Mouse (Mus musculus): ENCODE results near the gene Abca3. TPM values are rescaled to one million over a fixed set of nuclear protein-coding genes. Genes with fewer than 3 reads are reported as not detected.
"Not testable (repeated sequence)": the region's sequence is repeated elsewhere in the genome, so short reads cannot be mapped to it uniquely, and the experiment has no call there.

Gene Abca3
- total and polyA plus RNA-seq, 2 experiments from 2014 or later = 4.4 to 14.8 TPM

- 91% methylated on average over 6 of the region's 6 CpGs for WGBS
- peaks cover 18% of the 10 kb centered on the region for H3K4me1 ChIP-seq (ENCODE audit: control insufficient read depth, insufficient read depth)
- no peak overlapping the region for H3K4me3 ChIP-seq (ENCODE audit: low read depth, low read length)
- H3K9ac ChIP-seq (replicated peaks; ENCODE audit: low read depth, low read length) = no peak overlapping the region
- no peak for DNase-seq (ENCODE audit: low spot score)
- no peaks in the 10 kb centered on the region for H3K27me3 ChIP-seq (ENCODE audit: control insufficient read depth, insufficient read depth, low read length)
- H3K4me2 ChIP-seq (ENCODE audit: low read depth, low read length) = no peak overlapping the region
- H3K9me3 ChIP-seq (replicated peaks; ENCODE audit: control insufficient read depth, low read length) = no peaks in the 10 kb centered on the region
- no peak overlapping the region for H3K27ac ChIP-seq (ENCODE audit: low read depth)
- ATAC-seq (ENCODE audit: insufficient read depth, low read depth) = no peak
- TF ChIP-seq CTCF (IDR thresholded peaks at IDR 0.05; ENCODE audit: low read depth) (no peak), EP300 (IDR thresholded peaks at IDR 0.05; ENCODE audit: low read depth) (no peak)
- peaks cover 51% of the 10 kb centered on the region for H3K36me3 ChIP-seq (replicated peaks; ENCODE audit: control insufficient read depth, insufficient read depth, low read length)
Observed at GRCm38 (mm10) chr17:24451220-24451619, 99.5 kb downstream of the Abca3 start.

- WGBS = 87% methylated on average over 2 of the region's 2 CpGs
- 0 out of 2 replicates have a peak overlapping the region, but pooled peaks have one; percentile 69 for H3K4me2 ChIP-seq (ENCODE audit: low read depth, low read length)
- H3K4me3 ChIP-seq (ENCODE audit: low read depth, low read length) = no peak overlapping the region
Observed at GRCm38 (mm10) chr17:24453372-24453771, 101.6 kb downstream of the Abca3 start.

DNA sequence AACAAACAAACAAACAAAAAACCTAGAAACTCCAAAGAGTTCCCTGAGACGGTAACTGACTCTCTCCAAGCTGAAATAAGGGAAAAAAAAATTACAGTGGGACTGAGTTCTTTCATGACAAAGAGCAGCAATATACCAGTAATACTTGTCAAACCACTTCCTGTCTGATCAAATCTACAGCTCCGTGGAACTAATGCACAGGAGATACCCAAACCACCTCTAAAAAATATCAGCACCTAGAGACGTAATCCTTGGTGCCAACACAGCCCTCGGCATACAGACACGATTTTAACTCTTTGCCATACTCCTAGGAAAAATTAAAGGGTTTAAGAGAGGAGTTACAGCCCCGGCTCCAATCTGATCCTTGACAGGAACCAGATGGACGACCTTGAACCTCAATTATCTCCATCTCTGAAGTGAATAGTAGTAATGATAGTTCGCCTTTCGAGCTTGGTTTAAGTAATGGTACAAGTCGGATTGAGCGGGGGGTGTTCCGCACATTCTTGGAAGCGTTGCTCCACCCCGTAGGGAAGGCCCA is 102.5 kb downstream of the Abca3 start:
- no peaks in the 10 kb centered on the region for H3K27me3 ChIP-seq (ENCODE audit: control insufficient read depth, insufficient read depth, low read length)
- TF ChIP-seq CTCF (IDR thresholded peaks at IDR 0.05; ENCODE audit: low read depth) = no peak
- no peak for TF ChIP-seq EP300 (IDR thresholded peaks at IDR 0.05; ENCODE audit: low read depth)
- ATAC-seq (ENCODE audit: insufficient read depth, low read depth) (no peak), DNase-seq (ENCODE audit: low spot score) (no peak)
- peak overlapping the region; percentile 97 for H3K27ac ChIP-seq (ENCODE audit: low read depth)
- WGBS = 4% methylated on average over 14 of the region's 14 CpGs
- H3K36me3 ChIP-seq (replicated peaks; ENCODE audit: control insufficient read depth, insufficient read depth, low read length) = peaks cover 21% of the 10 kb centered on the region
- H3K9me3 ChIP-seq (replicated peaks; ENCODE audit: control insufficient read depth, low read length) = no peaks in the 10 kb centered on the region
- peaks cover 18% of the 10 kb centered on the region for H3K4me1 ChIP-seq (ENCODE audit: control insufficient read depth, insufficient read depth)
- H3K4me2 ChIP-seq (ENCODE audit: low read depth, low read length) = peak overlapping the region; percentile 69
- H3K9ac ChIP-seq (replicated peaks; ENCODE audit: low read depth, low read length) = peak overlapping the region; percentile 93
- H3K4me3 ChIP-seq (ENCODE audit: low read depth, low read length) = peak overlapping the region; percentile 85

More at GRCm38 (mm10) chr17:24453372-24453771, 101.6 kb downstream of the Abca3 start:
- ATAC-seq (ENCODE audit: insufficient read depth, low read depth) = no peak
- no peak overlapping the region for H3K27ac ChIP-seq (ENCODE audit: low read depth)
- no peaks in the 10 kb centered on the region for H3K27me3 ChIP-seq (ENCODE audit: control insufficient read depth, insufficient read depth, low read length)
- H3K9me3 ChIP-seq (replicated peaks; ENCODE audit: control insufficient read depth, low read length) = no peaks in the 10 kb centered on the region
- no peak for DNase-seq (ENCODE audit: low spot score)
- TF ChIP-seq EP300 (IDR thresholded peaks at IDR 0.05; ENCODE audit: low read depth) (no peak), CTCF (IDR thresholded peaks at IDR 0.05; ENCODE audit: low read depth) (no peak)
- H3K4me1 ChIP-seq (ENCODE audit: control insufficient read depth, insufficient read depth) = peaks cover 18% of the 10 kb centered on the region
- no peak overlapping the region for H3K9ac ChIP-seq (replicated peaks; ENCODE audit: low read depth, low read length)
- H3K36me3 ChIP-seq (replicated peaks; ENCODE audit: control insufficient read depth, insufficient read depth, low read length) = peaks cover 30% of the 10 kb centered on the region

GRCm38 (mm10) chr17:24454756-24455522 is 103.2 kb downstream of the Abca3 start:
- no peaks in the 10 kb centered on the region for H3K9me3 ChIP-seq (replicated peaks; ENCODE audit: control insufficient read depth, low read length)
- under 1% methylated on average over 64 of the region's 67 CpGs for WGBS

GRCm38 (mm10) chr17:24455523-24456206 is 103.9 kb downstream of the Abca3 start:
- peaks cover 18% of the 10 kb centered on the region for H3K4me1 ChIP-seq (ENCODE audit: control insufficient read depth, insufficient read depth)
- H3K4me2 ChIP-seq (ENCODE audit: low read depth, low read length) = peak overlapping the region; percentile 31; the same call in 1 of the 2 replicates
- not testable (repeated sequence) for H3K36me3 ChIP-seq (replicated peaks; ENCODE audit: control insufficient read depth, insufficient read depth, low read length); H3K27me3 ChIP-seq (ENCODE audit: control insufficient read depth, insufficient read depth, low read length); DNase-seq (ENCODE audit: low spot score); H3K9ac ChIP-seq (replicated peaks; ENCODE audit: low read depth, low read length); ATAC-seq (ENCODE audit: insufficient read depth, low read depth); H3K9me3 ChIP-seq (replicated peaks; ENCODE audit: control insufficient read depth, low read length)
- H3K27ac ChIP-seq (ENCODE audit: low read depth) = peak overlapping the region; percentile 49
- WGBS = 53% methylated on average over 10 of the region's 10 CpGs
- 0 out of 2 replicates have a peak overlapping the region, but pooled peaks have one; percentile 85 for H3K4me3 ChIP-seq (ENCODE audit: low read depth, low read length)

More at GRCm38 (mm10) chr17:24454756-24455522, 103.2 kb downstream of the Abca3 start:
- Histone ChIP-seq H3K4me1 (ENCODE audit: control insufficient read depth, insufficient read depth) (peaks cover 18% of the 10 kb centered on the region), H3K9ac (replicated peaks; ENCODE audit: low read depth, low read length) (peak overlapping the region; percentile 93), H3K4me3 (ENCODE audit: low read depth, low read length) (peak overlapping the region; percentile 85), H3K27ac (ENCODE audit: low read depth) (peak overlapping the region; percentile 97), H3K36me3 (replicated peaks; ENCODE audit: control insufficient read depth, insufficient read depth, low read length) (peaks cover 15% of the 10 kb centered on the region), H3K4me2 (ENCODE audit: low read depth, low read length) (peak overlapping the region; percentile 69), H3K27me3 (ENCODE audit: control insufficient read depth, insufficient read depth, low read length) (no peaks in the 10 kb centered on the region)
- ATAC-seq (ENCODE audit: insufficient read depth, low read depth) = peak; percentile 94
- DNase-seq (ENCODE audit: low spot score) = peak; percentile 99
- TF ChIP-seq EP300 (IDR thresholded peaks at IDR 0.05; ENCODE audit: low read depth) (no peak; the same call in 1 of the 2 replicates), CTCF (IDR thresholded peaks at IDR 0.05; ENCODE audit: low read depth) (peak; percentile 29)

Small RNA genes lying within 50 kb of the gene (microRNA-seq; reads per million reads assigned to microRNA genes)
- not detected for gene Gm24427

Other genes starting within 250 kb of the Abca3 start
- 36.6 and 43.2 TPM in 2 replicates for gene Pdpk1, start 201.0 kb upstream of the Abca3 start, total RNA-seq (2014; rRNA removed; ENCODE audit: low replicate concordance)
- 31.7 and 35.4 TPM in 2 replicates for gene Pdpk1, start 201.0 kb upstream of the Abca3 start, polyA plus RNA-seq (2015; fragmentation: Nextera tagmentation; extraction: Ambion mirVana)
- 33.7 and 34.4 TPM in 2 replicates for gene Amdhd2, start 188.2 kb upstream of the Abca3 start, total RNA-seq (2014; rRNA removed; ENCODE audit: low replicate concordance)
- gene Amdhd2, start 188.2 kb upstream of the Abca3 start, polyA plus RNA-seq (2015; fragmentation: Nextera tagmentation; extraction: Ambion mirVana) = 24.4 and 28.0 TPM in 2 replicates
- 238 and 355 TPM in 2 replicates for gene Atp6v0c, start 182.2 kb upstream of the Abca3 start, total RNA-seq (2014; rRNA removed; ENCODE audit: low replicate concordance)
- gene Atp6v0c, start 182.2 kb upstream of the Abca3 start, polyA plus RNA-seq (2015; fragmentation: Nextera tagmentation; extraction: Ambion mirVana) = 552 and 570 TPM in 2 replicates
- 9.1 and 19.3 TPM in 2 replicates for gene Tbc1d24, start 146.4 kb upstream of the Abca3 start, total RNA-seq (2014; rRNA removed; ENCODE audit: low replicate concordance)
- gene Tbc1d24, start 146.4 kb upstream of the Abca3 start, polyA plus RNA-seq (2015; fragmentation: Nextera tagmentation; extraction: Ambion mirVana) = 2.8 and 2.9 TPM in 2 replicates
- gene Ntn3, start 142.4 kb upstream of the Abca3 start, total RNA-seq (2014; rRNA removed; ENCODE audit: low replicate concordance) = 5.1 and 7.3 TPM in 2 replicates
- 0.59 and 0.74 TPM in 2 replicates for gene Ntn3, start 142.4 kb upstream of the Abca3 start, polyA plus RNA-seq (2015; fragmentation: Nextera tagmentation; extraction: Ambion mirVana)
- 12.7 and 13.6 TPM in 2 replicates for gene Tedc2, start 131.1 kb upstream of the Abca3 start, total RNA-seq (2014; rRNA removed; ENCODE audit: low replicate concordance)
- 3.1 and 4.2 TPM in 2 replicates for gene Tedc2, start 131.1 kb upstream of the Abca3 start, polyA plus RNA-seq (2015; fragmentation: Nextera tagmentation; extraction: Ambion mirVana)
- 12.4 and 13.8 TPM in 2 replicates for gene Ccnf, start 100.5 kb upstream of the Abca3 start, total RNA-seq (2014; rRNA removed; ENCODE audit: low replicate concordance)
- gene Ccnf, start 100.5 kb upstream of the Abca3 start, polyA plus RNA-seq (2015; fragmentation: Nextera tagmentation; extraction: Ambion mirVana) = 7.2 and 7.5 TPM in 2 replicates
- gene Abca17, start 882 bp upstream of the Abca3 start, total RNA-seq (2014; rRNA removed; ENCODE audit: low replicate concordance) = not detected in 2 replicates
- gene Abca17, start 882 bp upstream of the Abca3 start, polyA plus RNA-seq (2015; fragmentation: Nextera tagmentation; extraction: Ambion mirVana) = not detected in 2 replicates
- gene Rnps1, start 62.6 kb downstream of the Abca3 start, total RNA-seq (2014; rRNA removed; ENCODE audit: low replicate concordance) = 123 and 174 TPM in 2 replicates
- 127 and 135 TPM in 2 replicates for gene Rnps1, start 62.6 kb downstream of the Abca3 start, polyA plus RNA-seq (2015; fragmentation: Nextera tagmentation; extraction: Ambion mirVana)
- 440 and 624 TPM in 2 replicates for gene Eci1, start 74.7 kb downstream of the Abca3 start, total RNA-seq (2014; rRNA removed; ENCODE audit: low replicate concordance)
- gene Eci1, start 74.7 kb downstream of the Abca3 start, polyA plus RNA-seq (2015; fragmentation: Nextera tagmentation; extraction: Ambion mirVana) = 595 and 640 TPM in 2 replicates
- gene Dnase1l2, start 91.2 kb downstream of the Abca3 start, total RNA-seq (2014; rRNA removed; ENCODE audit: low replicate concordance) = 1.9 and 4.5 TPM in 2 replicates
- 0.36 and 0.44 TPM in 2 replicates for gene Dnase1l2, start 91.2 kb downstream of the Abca3 start, polyA plus RNA-seq (2015; fragmentation: Nextera tagmentation; extraction: Ambion mirVana)
- gene E4f1, start 118.4 kb downstream of the Abca3 start, total RNA-seq (2014; rRNA removed; ENCODE audit: low replicate concordance) = 19.6 and 20.6 TPM in 2 replicates
- gene E4f1, start 118.4 kb downstream of the Abca3 start, polyA plus RNA-seq (2015; fragmentation: Nextera tagmentation; extraction: Ambion mirVana) = 14.0 and 17.8 TPM in 2 replicates
- gene Pgp, start 118.4 kb downstream of the Abca3 start, total RNA-seq (2014; rRNA removed; ENCODE audit: low replicate concordance) = 48.4 and 62.3 TPM in 2 replicates
- gene Pgp, start 118.4 kb downstream of the Abca3 start, polyA plus RNA-seq (2015; fragmentation: Nextera tagmentation; extraction: Ambion mirVana) = 65.8 and 70.6 TPM in 2 replicates
- gene Bricd5, start 121.9 kb downstream of the Abca3 start, total RNA-seq (2014; rRNA removed; ENCODE audit: low replicate concordance) = not detected in 2 replicates
- not detected in 2 replicates for gene Bricd5, start 121.9 kb downstream of the Abca3 start, polyA plus RNA-seq (2015; fragmentation: Nextera tagmentation; extraction: Ambion mirVana)
- 12.4 and 44.9 TPM in 2 replicates for gene Mlst8, start 127.1 kb downstream of the Abca3 start, total RNA-seq (2014; rRNA removed; ENCODE audit: low replicate concordance)
- 10.1 and 11.5 TPM in 2 replicates for gene Mlst8, start 127.1 kb downstream of the Abca3 start, polyA plus RNA-seq (2015; fragmentation: Nextera tagmentation; extraction: Ambion mirVana)
- 0.11 TPM in 1 of 2 replicates, not detected in the other for gene Caskin1, start 136.7 kb downstream of the Abca3 start, total RNA-seq (2014; rRNA removed; ENCODE audit: low replicate concordance)
- gene Caskin1, start 136.7 kb downstream of the Abca3 start, polyA plus RNA-seq (2015; fragmentation: Nextera tagmentation; extraction: Ambion mirVana) = 0.14 TPM in 2 replicates
- 206 and 281 TPM in 2 replicates for gene Traf7, start 176.0 kb downstream of the Abca3 start, total RNA-seq (2014; rRNA removed; ENCODE audit: low replicate concordance)
- gene Traf7, start 176.0 kb downstream of the Abca3 start, polyA plus RNA-seq (2015; fragmentation: Nextera tagmentation; extraction: Ambion mirVana) = 46.0 and 48.9 TPM in 2 replicates
- gene Rab26, start 182.3 kb downstream of the Abca3 start, total RNA-seq (2014; rRNA removed; ENCODE audit: low replicate concordance) = 0.27 TPM in 1 of 2 replicates, not detected in the other
- 0.46 and 0.54 TPM in 2 replicates for gene Rab26, start 182.3 kb downstream of the Abca3 start, polyA plus RNA-seq (2015; fragmentation: Nextera tagmentation; extraction: Ambion mirVana)
- 44.5 and 57.5 TPM in 2 replicates for gene Pkd1, start 197.9 kb downstream of the Abca3 start, total RNA-seq (2014; rRNA removed; ENCODE audit: low replicate concordance)
- gene Pkd1, start 197.9 kb downstream of the Abca3 start, polyA plus RNA-seq (2015; fragmentation: Nextera tagmentation; extraction: Ambion mirVana) = 7.1 and 9.8 TPM in 2 replicates